Mouse (Mus musculus) T-helper 2 cell (primary cell): ENCODE measurements around the gene Nckap5.
"Not testable (repeated sequence)": the region's sequence is repeated elsewhere in the genome, so short reads cannot be mapped to it uniquely, and the experiment has no call there.

Source experiments
- in situ Hi-C: fragments of 300-600 bp; cut with MboI, MseI; formaldehyde crosslinking; loops from one replicate; pipeline ENCODE4 v1.15.1; 2025; ENCODE audit warnings: high pct_unique_total_duplicates

Nckap5 gene

DNA sequence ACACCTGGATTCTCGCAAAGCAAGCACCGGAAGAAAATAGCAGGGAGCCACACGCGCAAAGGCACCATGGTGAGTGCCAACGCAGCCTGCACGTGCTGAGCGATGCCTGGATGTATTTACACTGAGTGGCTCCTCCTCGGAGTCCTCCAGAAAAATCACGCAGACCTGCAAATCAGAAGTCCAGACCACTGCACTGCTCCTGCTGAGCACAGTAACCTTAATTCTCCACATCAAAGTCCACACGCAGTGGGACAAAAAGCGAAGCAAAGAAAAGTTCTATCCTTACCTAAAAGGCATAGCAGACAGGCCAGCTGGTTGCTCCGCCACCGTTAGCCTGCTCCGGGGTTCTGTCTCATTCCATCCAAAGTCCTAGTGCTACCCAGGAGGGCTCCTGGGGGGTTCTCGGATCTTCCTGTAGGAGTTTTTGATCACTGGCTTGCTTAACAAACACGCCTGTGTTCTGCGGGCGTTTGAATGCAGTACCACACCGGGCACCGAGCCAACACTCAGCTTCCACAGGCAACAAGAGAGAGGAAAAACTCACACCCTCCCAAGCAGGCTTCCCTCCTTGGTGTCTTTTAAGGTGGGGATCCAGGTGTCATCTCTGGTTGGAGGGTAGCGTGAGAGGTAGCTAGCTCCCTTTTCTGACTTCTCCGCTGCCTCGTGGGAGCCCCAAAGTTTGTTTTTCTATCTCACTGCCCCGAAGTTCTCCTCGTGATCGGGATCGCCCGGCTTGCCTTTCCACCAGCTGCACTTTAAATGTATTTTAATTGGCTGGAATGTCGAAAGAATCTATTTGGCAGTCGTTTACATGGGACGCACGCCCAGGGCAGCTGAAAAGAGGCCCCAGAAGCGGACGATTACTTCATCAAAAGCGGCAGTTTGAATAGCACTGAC, at the start of gene Nckap5:
Gene Nckap5, minus strand, starts transcription at position 769 of the 897 bp plus-strand sequence.
- in situ Hi-C loops = no loop called here

GRCm38 (mm10) chr1:126877495-126877894, 46.9 kb upstream of the Nckap5 start:
- in situ Hi-C loops = no loop called here

- in situ Hi-C loops = no loop called here
These were observed 37.8 kb upstream of the Nckap5 start for GRCm38 (mm10) chr1:126868372-126868771.

DNA sequence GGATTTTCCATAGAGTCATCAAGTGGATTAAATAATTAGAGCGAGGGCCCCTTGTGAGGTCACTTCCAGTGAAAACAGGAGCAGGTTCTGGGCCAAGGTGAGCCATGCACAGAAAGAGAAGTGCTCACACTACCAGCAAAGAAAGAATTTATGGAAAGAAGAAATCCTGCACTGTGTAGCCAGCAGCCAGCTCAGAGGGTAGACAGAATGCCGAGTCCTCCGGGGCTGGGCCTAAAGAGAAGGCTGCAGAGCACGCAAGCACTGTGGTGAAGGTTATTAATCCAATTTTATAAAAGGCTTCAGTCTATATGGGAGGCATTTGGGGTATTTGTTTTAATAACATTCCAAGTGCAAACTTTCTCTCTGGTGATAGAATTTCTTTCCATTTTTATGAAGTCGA, 37.3 kb upstream of the Nckap5 start:
- in situ Hi-C loops = no loop called here

GRCm38 (mm10) chr1:126865591-126866086, 35.0 kb upstream of the Nckap5 start:
- in situ Hi-C loops = no loop called here

DNA sequence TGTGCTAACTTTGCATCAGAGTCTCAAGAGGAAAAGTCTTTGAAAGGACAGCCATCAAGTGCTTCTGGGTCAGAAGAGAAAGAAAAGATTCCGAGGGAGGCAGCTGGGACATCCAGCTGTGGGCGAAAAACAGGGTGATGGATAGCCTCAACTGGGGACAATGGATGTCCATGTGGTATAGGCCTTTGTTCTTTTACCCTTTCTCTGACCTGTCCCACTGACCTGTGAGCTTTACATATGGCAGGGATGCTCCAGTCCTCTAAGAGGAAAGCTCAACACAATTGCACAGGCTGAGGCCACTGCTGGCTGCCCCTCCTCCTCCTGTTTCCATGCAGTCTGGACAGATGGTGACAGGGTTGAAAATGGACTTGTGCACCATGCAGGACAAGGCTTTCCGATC, 31.2 kb upstream of the Nckap5 start:
- in situ Hi-C loops = no loop called here

DNA sequence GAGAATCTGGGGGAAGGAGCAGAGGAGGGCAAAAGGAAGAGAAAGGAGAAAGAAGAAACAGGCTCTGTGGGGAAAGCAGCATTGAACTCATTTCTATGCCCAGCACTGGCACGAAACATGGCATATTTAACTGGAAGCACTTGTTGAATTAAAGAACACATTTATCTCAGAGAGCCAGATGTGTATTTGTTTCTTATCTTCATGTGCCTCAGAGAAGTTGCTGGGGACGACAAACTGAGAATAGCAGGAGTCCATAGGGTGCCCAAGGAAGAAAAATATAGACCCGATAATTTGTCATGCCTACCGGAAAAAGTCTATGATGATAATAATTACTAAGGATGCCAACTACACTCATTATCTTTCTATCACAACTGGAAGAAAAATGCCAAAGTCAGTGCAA, 29.9 kb upstream of the Nckap5 start:
- in situ Hi-C loops = no loop called here

GRCm38 (mm10) chr1:126849481-126849880, 18.9 kb upstream of the Nckap5 start:
- in situ Hi-C loops = no loop called here

DNA sequence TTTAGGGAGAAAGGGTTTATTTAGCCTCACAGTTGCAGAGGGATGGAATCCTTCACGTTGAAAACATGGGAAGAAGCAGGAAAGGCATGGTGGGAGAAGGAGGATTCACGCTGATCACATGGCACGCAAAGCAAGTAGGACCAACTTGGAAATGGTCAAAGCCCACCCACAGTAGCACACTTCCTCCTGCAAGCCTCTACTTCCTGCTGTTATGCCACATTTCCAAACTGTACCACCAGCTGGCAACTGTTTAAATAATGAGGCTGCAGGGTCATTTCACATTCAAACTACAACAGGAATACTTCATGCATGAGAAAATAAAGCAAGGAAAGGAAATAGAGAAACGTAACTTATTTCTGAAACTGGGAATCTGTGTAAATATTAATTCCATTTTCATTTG, 15.7 kb upstream of the Nckap5 start:
- in situ Hi-C loops = no loop called here

DNA sequence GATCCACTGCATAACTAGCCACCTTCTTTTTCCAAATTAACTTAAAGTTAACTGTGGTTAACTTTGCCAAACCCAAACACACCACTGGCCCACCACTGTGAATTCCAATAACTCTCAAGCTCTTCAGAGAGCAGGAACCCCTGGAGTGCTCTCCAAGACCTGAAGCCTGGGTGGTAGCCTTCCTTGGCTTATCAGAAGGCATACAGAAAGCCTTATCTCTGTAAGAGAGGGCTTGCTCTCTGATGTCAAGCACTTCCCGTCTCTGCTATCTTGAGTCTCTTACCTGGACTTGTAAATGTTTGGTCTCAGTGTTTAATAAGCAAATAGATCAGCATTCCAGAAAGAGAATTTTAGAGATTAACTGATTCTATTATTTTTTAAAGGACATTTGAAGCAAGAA, 2.3 kb upstream of the Nckap5 start:
- in situ Hi-C loops = no loop called here

DNA sequence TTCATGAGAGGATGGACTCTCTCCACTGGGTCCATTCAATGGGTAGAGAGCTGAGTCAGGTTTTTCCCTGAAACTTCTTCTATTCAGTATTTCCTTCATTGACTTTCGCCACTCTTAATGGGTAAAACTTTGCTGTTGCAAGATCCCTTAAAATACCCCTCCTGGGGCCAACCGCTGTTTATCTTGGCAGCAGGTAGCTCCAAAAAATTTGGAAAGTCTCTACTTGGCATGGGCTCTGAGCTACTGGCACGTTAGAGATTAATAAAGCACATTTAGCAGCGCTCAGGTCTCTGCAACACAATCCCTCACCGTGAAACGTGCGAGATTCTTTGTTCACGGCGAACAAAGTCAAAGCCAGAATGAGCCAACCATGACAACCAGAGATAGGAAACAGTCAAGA, 1.6 kb downstream of the Nckap5 start:
- in situ Hi-C loops = loop anchor here (5.0 kb wide), 1 partner anchor 87 kb away; no protein-coding TSS in a partner anchor

- in situ Hi-C loops = loop anchor here (5.0 kb wide), 1 partner anchor 83 kb away; no protein-coding TSS in a partner anchor
These were observed 5.8 kb downstream of the Nckap5 start for GRCm38 (mm10) chr1:126824841-126825240.

- in situ Hi-C loops = no loop called here
These were observed 8.4 kb downstream of the Nckap5 start for GRCm38 (mm10) chr1:126822246-126822645.

DNA sequence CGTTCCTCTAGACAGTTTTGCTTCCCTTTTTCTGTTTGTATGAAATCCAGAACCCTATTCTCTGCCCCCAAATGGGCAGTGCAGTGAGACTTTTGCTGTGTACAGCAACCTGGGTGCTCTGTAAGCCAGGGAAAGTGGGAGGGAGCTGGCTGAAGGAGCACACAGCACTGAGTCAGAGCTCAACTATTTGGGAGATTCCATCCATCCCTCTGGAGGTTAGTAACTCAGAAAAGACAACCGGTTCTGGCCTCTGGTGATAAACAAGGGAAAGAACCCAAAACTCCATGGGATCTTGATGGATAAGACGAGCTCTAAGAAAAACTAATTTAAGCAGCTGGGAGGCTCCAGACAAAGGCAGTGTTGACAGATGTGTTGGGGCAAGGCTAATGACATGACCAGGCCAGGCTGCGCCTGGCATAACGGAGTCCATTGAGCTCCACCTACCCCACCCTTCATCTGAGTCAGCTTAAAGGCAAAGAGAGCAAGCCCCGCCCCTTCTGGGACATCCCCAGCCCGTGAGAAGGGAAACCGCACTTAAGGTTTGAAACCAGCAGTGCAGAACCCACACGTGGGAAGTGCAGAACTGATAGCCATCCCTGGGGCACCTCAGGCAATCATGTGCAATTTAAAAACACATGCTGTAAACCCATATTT, 13.1 kb downstream of the Nckap5 start:
- in situ Hi-C loops = no loop called here

DNA sequence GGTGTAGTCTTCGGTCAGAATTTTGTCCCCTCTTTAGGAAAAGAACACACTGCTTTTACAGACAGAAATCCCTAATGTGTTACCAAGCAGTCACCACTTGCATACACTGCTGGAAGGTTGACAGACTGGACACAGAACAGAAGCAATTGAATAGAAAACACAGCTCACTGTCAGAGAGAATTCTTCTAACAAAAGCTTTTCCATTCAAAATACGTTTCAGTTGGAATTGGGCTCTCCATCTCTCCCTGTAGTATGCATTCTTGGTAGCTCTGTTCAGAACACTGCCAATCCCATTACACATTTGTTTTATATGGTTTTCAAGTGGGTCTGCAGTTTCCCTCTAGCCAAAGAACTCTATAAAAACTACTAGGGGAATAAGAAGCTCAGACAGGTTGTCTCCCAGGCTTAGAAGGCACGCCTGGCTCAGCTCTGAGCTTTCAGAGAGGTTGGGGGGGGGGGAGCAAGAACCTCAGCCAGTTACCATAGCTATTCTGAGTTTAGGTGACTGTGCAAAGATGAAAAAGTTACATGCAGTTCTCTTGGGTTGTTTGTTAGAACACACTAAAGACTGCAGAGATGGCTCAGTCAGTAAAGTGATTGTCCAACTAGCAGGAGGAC, 23.5 kb downstream of the Nckap5 start:
- in situ Hi-C loops = no loop called here

GRCm38 (mm10) chr1:126806548-126806947, 24.1 kb downstream of the Nckap5 start:
- in situ Hi-C loops = no loop called here

GRCm38 (mm10) chr1:126802405-126802804, 28.2 kb downstream of the Nckap5 start:
- in situ Hi-C loops = no loop called here

DNA sequence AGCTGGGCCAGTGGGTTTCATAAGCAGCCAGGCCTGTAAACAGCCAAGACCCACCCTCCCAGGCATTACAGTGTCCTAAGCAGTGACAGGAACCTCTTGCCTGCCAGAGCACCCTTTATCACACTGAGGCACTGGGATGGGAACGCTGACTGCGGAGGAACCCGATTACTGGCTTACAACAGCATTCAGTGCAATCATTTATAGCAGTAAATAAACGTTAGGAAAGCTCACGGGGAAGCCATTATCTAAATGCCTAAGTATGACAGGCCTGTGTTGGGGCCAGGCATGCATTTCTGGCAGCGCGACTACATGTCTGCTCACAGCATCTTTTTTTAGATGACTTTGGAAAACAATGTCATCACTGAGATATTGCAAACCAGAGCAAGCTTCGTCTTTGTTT, 28.9 kb downstream of the Nckap5 start:
- in situ Hi-C loops = no loop called here

- in situ Hi-C loops = no loop called here
These were observed 31.2 kb downstream of the Nckap5 start for GRCm38 (mm10) chr1:126799379-126799798.

DNA sequence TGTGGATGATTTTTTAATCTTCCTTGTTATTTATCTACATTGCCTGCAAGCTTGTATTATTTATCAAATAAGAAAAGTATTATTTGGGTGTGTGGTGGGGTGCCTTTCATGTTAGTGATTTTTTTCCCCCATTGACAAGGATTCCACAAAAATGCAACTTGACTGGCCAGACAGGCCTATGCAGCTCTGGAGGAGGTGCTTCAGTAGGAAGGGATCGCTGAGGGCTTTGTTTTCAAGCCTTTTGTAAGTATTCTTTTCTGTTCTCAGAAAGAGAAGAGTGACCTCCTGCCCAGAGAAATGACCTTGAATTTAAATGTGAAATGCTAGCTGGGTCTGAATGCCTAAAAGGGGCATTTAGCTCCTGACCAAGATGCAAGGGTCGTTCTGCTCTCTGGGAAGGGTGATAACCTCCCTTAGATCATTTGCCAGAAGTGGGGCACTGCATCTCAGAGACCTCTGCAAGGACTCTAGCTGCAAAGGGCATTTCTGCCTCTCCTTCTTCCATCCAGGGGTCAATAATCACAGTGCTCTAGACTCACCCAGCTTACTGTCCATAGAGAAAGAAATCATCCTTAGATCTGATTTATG, 50.2 kb downstream of the Nckap5 start:
- in situ Hi-C loops = not testable (repeated sequence)

DNA sequence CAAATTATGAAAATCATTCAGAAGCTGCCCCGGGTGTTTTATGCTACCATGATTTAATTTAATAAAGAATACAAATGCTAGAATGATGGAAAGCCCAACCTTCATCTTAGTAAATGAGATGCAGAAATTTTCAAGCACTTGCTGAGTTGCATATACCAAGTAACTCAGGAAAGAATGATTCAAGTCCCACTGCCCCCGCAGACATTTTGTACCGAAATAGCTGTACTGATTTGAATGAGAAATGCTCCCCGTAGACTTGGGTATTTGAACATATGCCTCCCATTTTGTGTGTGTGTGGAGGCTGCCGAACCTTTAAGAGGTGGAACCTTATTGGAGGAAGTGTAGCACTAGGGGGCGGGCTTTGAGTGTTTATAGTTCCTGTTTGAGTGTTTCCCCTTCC, 56.7 kb downstream of the Nckap5 start:
- in situ Hi-C loops = not testable (repeated sequence)

DNA sequence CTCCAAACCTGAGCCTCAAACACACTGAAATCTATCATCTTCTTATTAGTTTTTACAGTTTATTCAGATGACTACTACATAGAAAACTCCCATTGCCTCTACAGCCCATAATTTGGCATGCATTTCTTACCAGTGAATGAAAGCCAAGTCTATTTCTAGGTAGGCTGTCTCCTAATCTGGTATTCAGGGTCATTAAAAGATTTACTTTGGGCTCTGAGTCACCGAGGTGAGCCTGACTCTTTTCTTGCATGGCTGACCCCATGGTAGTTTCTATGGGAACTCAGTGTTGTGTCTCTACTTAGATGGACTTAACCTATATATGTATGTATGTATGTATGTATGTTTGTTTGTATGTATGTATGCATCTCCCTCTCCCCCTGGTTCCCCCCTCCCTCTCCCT, 63.6 kb downstream of the Nckap5 start:
- in situ Hi-C loops = no loop called here
